Mouse (Mus musculus) liver, embryonic 15.5 days (tissue): ENCODE measurements around the gene Gstt4. TPM values are rescaled to one million over a fixed set of nuclear protein-coding genes. Genes with fewer than 3 reads are reported as not detected.
"Not testable (repeated sequence)": the region's sequence is repeated elsewhere in the genome, so short reads cannot be mapped to it uniquely, and the experiment has no call there.

Source experiments
- ATAC-seq: fragments of 200-750 bp; cut with Nextera tagmentation; 2 replicates; pipeline ENCODE4 v1.8.0; 2017; ENCODE audit warnings: moderate number of reproducible peaks, mild to moderate bottlenecking, moderate library complexity; ENCODE audit not compliant: insufficient read depth
- H3K27ac ChIP-seq: fragments of 300-500 bp; sonication (generic); replicated peaks from 2 replicates; pipeline ENCODE4 v1.5.1; 2015; ENCODE audit warnings: mild to moderate bottlenecking, inconsistent platforms
- H3K27me3 ChIP-seq: fragments of 300-500 bp; sonication (generic); 2 replicates; pipeline ENCODE4 v1.6.1; 2015; ENCODE audit warnings: mild to moderate bottlenecking, inconsistent platforms
- H3K36me3 ChIP-seq: fragments of 300-500 bp; sonication (generic); replicated peaks from 2 replicates; pipeline ENCODE4 v1.6.1; 2015; ENCODE audit warnings: moderate library complexity, mild to moderate bottlenecking, inconsistent platforms
- H3K4me1 ChIP-seq: fragments of 300-500 bp; sonication (generic); replicated peaks from 2 replicates; pipeline ENCODE4 v1.6.1; 2015; ENCODE audit warnings: inconsistent platforms
- H3K4me2 ChIP-seq: fragments of 300-500 bp; sonication (generic); 2 replicates; pipeline ENCODE4 v1.6.1; 2015; ENCODE audit warnings: moderate library complexity, mild to moderate bottlenecking, inconsistent platforms
- H3K4me3 ChIP-seq: fragments of 300-500 bp; sonication (generic); replicated peaks from 2 replicates; pipeline ENCODE4 v1.5.1; 2015; ENCODE audit warnings: mild to moderate bottlenecking, inconsistent platforms
- H3K9ac ChIP-seq: fragments of 300-500 bp; sonication (generic); 2 replicates; pipeline ENCODE4 v1.6.1; 2015; ENCODE audit warnings: moderate library complexity, mild to moderate bottlenecking, inconsistent platforms
- H3K9me3 ChIP-seq: fragments of 300-500 bp; sonication (generic); replicated peaks from 2 replicates; pipeline ENCODE4 v1.6.1; 2016; ENCODE audit warnings: inconsistent platforms
- WGBS: fragments of 180-500 bp; shearing (Covaris S2); methylation state at CpG from one replicate; pipeline ENCODE4 v1.1.7; 2015; ENCODE audit warnings: mixed read lengths; ENCODE audit not compliant: insufficient replicate concordance; 5-methylcytosine and 5-hydroxymethylcytosine counted together
- polyA plus RNA-seq: library from polyadenylated mRNA; unstranded; fragments of >200 nt; fragmentation: Nextera tagmentation; extraction: Ambion mirVana; gene quantifications from 2 replicates; pipeline ENCODE4 v1.2.1, GENCODE M21; 2015

Gene Gstt4
- polyA plus RNA-seq, 1 experiment from 2014 or later: not detected

DNA sequence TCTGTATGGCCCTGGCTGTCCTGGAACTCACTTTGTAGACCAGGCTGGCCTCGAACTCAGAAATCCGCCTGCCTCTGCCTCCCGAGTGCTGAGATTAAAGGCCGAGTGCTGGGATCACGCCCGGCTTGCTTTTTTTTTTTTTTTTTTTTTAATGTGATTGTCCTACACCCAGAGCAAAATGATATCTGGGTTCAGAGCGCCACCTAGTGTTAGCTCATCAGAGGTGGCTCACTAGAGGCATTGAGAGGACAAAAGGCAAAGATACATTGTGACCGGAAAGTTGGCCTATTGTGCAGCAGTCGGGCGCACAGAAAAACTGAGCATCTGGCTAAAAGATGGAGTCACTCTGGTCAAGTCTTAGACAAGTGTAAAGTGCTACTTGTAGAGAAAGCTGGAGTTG lies 31.1 kb upstream of the Gstt4 start:
- Histone ChIP-seq H3K36me3 (peaks cover 13% of the 10 kb centered on the region), H3K27me3 (peaks cover 21% of the 10 kb centered on the region), H3K4me3 (no peak overlapping the region), H3K4me2 (no peak overlapping the region), H3K27ac (0 out of 2 replicates have a peak overlapping the region, but pooled peaks have one; percentile 29), H3K4me1 (peaks cover 16% of the 10 kb centered on the region), H3K9me3 (no peaks in the 10 kb centered on the region), H3K9ac (no peak overlapping the region)
- 13% methylated on average over 10 of the region's 10 CpGs for WGBS
- peak; percentile 48 for ATAC-seq

DNA sequence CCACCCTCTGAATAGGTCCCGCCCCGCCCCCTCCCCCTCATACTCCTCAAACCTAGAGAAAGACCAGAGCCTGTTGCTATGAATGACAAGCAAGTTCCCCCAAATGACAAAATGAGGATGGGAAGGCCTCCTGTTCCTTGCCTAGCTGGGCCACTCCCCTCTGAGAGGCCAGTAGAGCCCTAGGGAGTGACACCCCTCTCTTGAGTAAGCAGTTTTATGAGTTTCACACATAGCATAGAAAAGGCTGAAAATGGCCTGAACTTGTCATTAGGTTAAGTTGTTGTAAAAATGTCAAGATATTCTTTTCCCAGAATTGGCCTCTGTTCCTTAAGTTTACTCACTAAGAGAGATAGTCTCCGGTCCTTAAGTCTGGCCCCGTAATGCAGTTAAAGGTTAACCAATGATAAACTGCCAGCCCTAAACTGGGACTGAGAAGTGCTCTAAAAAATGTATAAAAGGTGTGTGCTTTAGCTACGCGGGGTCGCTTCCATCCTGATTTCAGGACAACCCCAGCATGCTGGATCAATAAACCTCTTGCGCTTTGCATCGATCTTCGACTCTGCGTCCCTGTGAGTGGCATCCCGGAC lies 30.3 kb upstream of the Gstt4 start:
- Histone ChIP-seq H3K9me3 (no peaks in the 10 kb centered on the region), H3K27me3 (peaks cover 21% of the 10 kb centered on the region), H3K4me2 (no peak overlapping the region), H3K9ac (no peak overlapping the region), H3K4me1 (peaks cover 16% of the 10 kb centered on the region), H3K36me3 (peaks cover 7% of the 10 kb centered on the region), H3K27ac (peak overlapping the region; percentile 29; the same call in 1 of the 2 replicates), H3K4me3 (no peak overlapping the region)
- no peak for ATAC-seq
- WGBS: 79% methylated on average over 12 of the region's 12 CpGs

DNA sequence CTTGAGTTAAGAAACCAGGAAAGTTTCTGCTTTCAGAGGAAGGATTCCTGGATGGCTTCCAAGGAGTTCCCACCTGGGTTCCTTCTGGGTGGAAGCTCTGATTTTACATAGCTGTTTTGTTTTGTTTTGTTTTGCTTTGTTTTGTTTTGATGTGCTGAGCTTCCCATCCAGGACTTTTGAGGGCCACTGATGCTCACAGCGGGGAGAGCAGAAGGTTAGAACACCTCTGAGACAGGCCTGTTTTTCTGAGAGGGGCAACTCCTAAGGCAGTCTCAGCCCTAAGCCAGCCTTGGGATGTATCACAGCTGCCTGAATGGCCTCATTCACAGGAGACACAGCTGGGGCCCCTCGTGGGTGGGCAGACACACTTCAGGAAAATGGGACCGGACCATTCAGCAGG lies 29.3 kb upstream of the Gstt4 start:
- ATAC-seq: no peak
- H3K4me3 ChIP-seq: no peak overlapping the region
- no peak overlapping the region for H3K4me2 ChIP-seq
- H3K9ac ChIP-seq: no peak overlapping the region
- H3K36me3 ChIP-seq: no peaks in the 10 kb centered on the region
- 54% methylated on average over 3 of the region's 3 CpGs for WGBS
- peaks cover 21% of the 10 kb centered on the region for H3K27me3 ChIP-seq
- H3K9me3 ChIP-seq: no peaks in the 10 kb centered on the region
- H3K4me1 ChIP-seq: peaks cover 12% of the 10 kb centered on the region
- H3K27ac ChIP-seq: no peak overlapping the region

DNA sequence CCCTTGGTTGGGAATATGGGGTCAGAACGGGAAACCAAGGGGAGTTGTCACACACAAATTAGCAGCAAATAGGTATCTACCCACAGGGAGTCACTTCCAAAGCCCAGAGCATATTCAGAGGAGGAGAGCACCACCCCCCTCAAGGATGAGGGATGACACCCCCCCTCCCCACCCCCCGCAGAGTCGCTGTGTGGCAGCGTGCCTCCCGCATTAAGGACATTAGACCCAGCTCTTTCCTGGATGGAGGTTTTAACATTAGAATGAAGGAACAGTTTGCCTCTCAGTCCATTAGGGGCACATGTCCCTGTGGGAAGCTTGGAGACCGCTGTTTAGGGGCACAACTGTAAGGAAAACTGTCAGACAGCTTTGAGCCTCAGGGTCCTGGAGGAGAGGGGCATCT lies 28.7 kb upstream of the Gstt4 start:
- no peak for ATAC-seq
- H3K9me3 ChIP-seq: no peaks in the 10 kb centered on the region
- H3K27ac ChIP-seq: no peak overlapping the region
- WGBS: 14% methylated on average over 6 of the region's 6 CpGs
- no peaks in the 10 kb centered on the region for H3K36me3 ChIP-seq
- H3K9ac ChIP-seq: no peak overlapping the region
- H3K4me1 ChIP-seq: peaks cover 18% of the 10 kb centered on the region
- no peak overlapping the region for H3K4me2 ChIP-seq
- H3K4me3 ChIP-seq: no peak overlapping the region
- peaks cover 21% of the 10 kb centered on the region for H3K27me3 ChIP-seq

- peaks cover 21% of the 10 kb centered on the region for H3K27me3 ChIP-seq
- H3K4me1 ChIP-seq: peaks cover 43% of the 10 kb centered on the region
- no peak overlapping the region for H3K4me3 ChIP-seq
- H3K36me3 ChIP-seq: no peaks in the 10 kb centered on the region
- H3K27ac ChIP-seq: no peak overlapping the region
- no peak overlapping the region for H3K4me2 ChIP-seq
- H3K9me3 ChIP-seq: no peaks in the 10 kb centered on the region
- no peak for ATAC-seq
- 30% methylated on average over 3 of the region's 3 CpGs for WGBS
- no peak overlapping the region for H3K9ac ChIP-seq
These were observed 26.0 kb upstream of the Gstt4 start for GRCm38 (mm10) chr10:75848382-75848781.

GRCm38 (mm10) chr10:75845306-75845930 lies 23.1 kb upstream of the Gstt4 start:
- Histone ChIP-seq H3K4me2 (peak overlapping the region; percentile 58), H3K27ac (peak overlapping the region; percentile 83), H3K9ac (peak overlapping the region; percentile 19; the same call in 1 of the 2 replicates), H3K4me3 (peak overlapping the region; percentile 17; the same call in 1 of the 2 replicates), H3K27me3 (peaks cover 10% of the 10 kb centered on the region; the same call in 1 of the 2 replicates), H3K9me3 (no peaks in the 10 kb centered on the region), H3K4me1 (peaks cover 43% of the 10 kb centered on the region), H3K36me3 (no peaks in the 10 kb centered on the region)
- WGBS: 28% methylated on average over 6 of the region's 6 CpGs
- ATAC-seq: peak; percentile 99

DNA sequence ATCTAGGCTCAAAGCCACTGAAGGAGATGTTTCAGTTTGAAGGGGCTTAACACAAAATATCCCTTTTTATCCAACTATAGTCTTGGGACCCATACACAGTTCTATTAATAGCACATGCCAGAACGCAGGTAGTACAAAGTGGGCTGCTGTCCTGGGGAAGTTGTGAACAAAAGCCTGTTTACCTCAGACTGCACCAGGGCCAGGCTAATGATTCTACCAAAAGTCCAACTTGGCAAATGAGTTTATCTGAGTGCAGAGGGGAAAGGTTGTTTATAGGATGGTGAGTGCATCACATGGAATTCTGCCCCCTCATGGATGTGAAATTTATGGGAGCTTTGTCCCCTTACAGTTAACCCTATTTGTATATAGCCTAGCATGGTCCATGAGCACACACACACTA lies 22.5 kb upstream of the Gstt4 start:
- Histone ChIP-seq H3K9me3 (no peaks in the 10 kb centered on the region), H3K4me3 (no peak overlapping the region), H3K27me3 (peaks cover 15% of the 10 kb centered on the region; the same call in 1 of the 2 replicates), H3K4me2 (peak overlapping the region; percentile 58), H3K9ac (peak overlapping the region; percentile 19; the same call in 1 of the 2 replicates), H3K4me1 (peaks cover 43% of the 10 kb centered on the region), H3K27ac (peak overlapping the region; percentile 83), H3K36me3 (no peaks in the 10 kb centered on the region)
- ATAC-seq: no peak
- WGBS: 77% methylated on average over 1 of the region's 1 CpGs

GRCm38 (mm10) chr10:75843898-75844297 lies 21.6 kb upstream of the Gstt4 start:
- H3K36me3 ChIP-seq, H3K4me2 ChIP-seq, ATAC-seq, H3K9ac ChIP-seq, H3K9me3 ChIP-seq, H3K27ac ChIP-seq, H3K4me3 ChIP-seq: not testable (repeated sequence)
- Histone ChIP-seq H3K4me1 (peaks cover 43% of the 10 kb centered on the region), H3K27me3 (peaks cover 20% of the 10 kb centered on the region; the same call in 1 of the 2 replicates)
- WGBS: 73% methylated on average over 6 of the region's 6 CpGs

DNA sequence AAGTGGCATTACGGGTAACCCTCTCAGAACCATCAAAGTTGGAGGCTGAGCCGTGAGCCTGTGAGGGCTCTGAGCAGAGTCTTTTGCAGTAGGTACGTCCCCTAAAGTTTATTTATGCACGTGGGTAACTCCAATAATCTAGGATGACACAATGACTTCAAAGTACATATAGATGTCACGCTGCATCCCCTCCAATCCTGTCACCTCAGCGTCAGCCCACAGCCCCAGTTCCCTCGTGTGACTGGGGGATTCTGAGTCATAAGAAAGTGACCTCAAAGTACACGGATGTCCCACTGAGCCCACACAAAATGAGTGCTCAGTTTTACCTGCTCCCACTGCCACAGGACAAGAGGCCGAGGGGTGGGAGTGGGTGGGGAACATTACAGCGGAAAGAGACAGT lies 16.7 kb upstream of the Gstt4 start:
- no peaks in the 10 kb centered on the region for H3K36me3 ChIP-seq
- H3K27ac ChIP-seq: no peak overlapping the region
- ATAC-seq: no peak
- no peaks in the 10 kb centered on the region for H3K9me3 ChIP-seq
- WGBS: 66% methylated on average over 10 of the region's 10 CpGs
- peaks cover 25% of the 10 kb centered on the region for H3K27me3 ChIP-seq
- peaks cover 50% of the 10 kb centered on the region for H3K4me1 ChIP-seq
- H3K9ac ChIP-seq: no peak overlapping the region
- no peak overlapping the region for H3K4me2 ChIP-seq
- no peak overlapping the region for H3K4me3 ChIP-seq

GRCm38 (mm10) chr10:75837248-75837759 lies 15.0 kb upstream of the Gstt4 start, which contains the start of gene Gstt2:
Gene Gstt2, minus strand, starts transcription at chr10:75837424.
- WGBS: under 1% methylated on average over 21 of the region's 21 CpGs
- peak within 1 kb of the TSS; percentile 74 for H3K9ac ChIP-seq
- peak; percentile 83 for ATAC-seq
- peaks cover 35% of the 10 kb centered on the region for H3K27me3 ChIP-seq
- no peaks in the 10 kb centered on the region for H3K36me3 ChIP-seq
- peaks cover 60% of the 10 kb centered on the region for H3K4me1 ChIP-seq
- no peaks in the 10 kb centered on the region for H3K9me3 ChIP-seq
- peak within 1 kb of the TSS; percentile 69 for H3K4me3 ChIP-seq
- peak within 1 kb of the TSS; percentile 91 for H3K4me2 ChIP-seq
- H3K27ac ChIP-seq: peak within 1 kb of the TSS; percentile 81

DNA sequence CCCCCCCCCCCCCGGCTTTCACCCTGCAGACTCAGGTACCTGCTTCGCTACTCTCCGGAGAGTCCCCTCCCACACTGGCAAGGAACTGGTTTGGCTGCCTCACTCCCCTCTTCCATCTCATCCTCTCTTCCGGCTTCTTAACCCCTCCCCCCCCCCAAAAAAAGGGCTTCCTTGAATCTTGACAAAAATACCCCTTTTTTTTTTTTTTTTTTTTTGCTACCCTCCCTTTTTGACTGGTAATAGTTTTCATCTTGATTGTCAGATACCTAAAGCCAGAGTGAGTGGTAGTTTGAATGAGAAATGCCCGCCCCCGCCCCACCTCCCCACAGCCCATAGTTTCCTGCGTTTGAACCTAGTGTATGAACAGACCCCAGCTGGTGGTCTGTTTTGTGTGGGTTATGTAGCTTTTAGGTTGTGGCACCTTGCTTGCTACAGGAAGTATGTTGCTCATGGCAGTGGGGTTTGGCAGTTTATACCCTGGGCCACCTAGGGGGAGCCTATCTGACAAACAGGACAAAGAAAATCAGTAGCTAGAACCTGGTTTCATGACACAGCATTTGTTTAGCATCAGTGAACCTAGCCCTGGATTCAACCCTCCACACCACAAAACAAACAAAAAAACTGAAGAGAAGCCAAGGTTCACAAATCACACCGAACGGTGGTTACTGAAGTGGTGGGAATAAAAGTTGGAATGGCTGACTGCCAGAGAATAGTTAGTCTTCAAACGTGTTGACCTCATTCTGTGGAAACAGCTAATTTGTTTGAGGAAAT lies 13.6 kb upstream of the Gstt4 start:
- H3K27me3 ChIP-seq: peaks cover 32% of the 10 kb centered on the region
- H3K9me3 ChIP-seq: no peaks in the 10 kb centered on the region
- ATAC-seq: no peak
- peaks cover 60% of the 10 kb centered on the region for H3K4me1 ChIP-seq
- no peaks in the 10 kb centered on the region for H3K36me3 ChIP-seq
- H3K4me3 ChIP-seq: peak overlapping the region; percentile 69
- H3K9ac ChIP-seq: peak overlapping the region; percentile 74; the same call in 1 of the 2 replicates
- peak overlapping the region; percentile 81 for H3K27ac ChIP-seq
- 16% methylated on average over 9 of the region's 10 CpGs for WGBS
- H3K4me2 ChIP-seq: peak overlapping the region; percentile 91
